Mouse (Mus musculus): Measurements from ENCODE around the gene Otof. TPM values are rescaled to one million over a fixed set of nuclear protein-coding genes. Genes with fewer than 3 reads are reported as not detected.

The Otof gene
- not detected in 2 replicates for total RNA-seq (2014; fragmentation: Nextera tagmentation)
- total RNA-seq (2017): not detected in 2 replicates

DNA sequence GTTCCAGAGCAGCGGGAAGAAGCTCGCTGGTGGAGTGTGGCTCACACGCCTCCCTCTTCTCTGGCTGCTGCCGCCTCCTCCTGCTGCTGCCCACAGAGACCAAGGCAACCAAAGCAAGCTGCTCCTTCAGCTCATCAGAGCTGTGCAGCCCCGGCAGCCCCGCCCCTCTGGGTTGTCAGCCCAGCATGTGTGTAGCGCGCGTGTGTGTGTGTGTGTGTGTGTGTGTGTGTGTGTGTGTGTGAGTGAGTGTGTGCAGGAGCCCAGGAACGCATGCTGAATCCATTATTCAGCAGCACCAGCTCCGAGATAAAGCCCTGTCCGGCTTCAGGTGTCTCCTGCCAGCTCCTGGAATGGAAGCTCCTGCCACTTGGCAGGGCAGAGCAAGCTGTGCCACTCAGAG, at the start of gene Otof:
Otof (minus strand) TSS at position 112 of the 400 bp plus-strand sequence.
- no peak for ATAC-seq (replicated peaks; ENCODE audit: poor library complexity, severe bottlenecking)

DNA sequence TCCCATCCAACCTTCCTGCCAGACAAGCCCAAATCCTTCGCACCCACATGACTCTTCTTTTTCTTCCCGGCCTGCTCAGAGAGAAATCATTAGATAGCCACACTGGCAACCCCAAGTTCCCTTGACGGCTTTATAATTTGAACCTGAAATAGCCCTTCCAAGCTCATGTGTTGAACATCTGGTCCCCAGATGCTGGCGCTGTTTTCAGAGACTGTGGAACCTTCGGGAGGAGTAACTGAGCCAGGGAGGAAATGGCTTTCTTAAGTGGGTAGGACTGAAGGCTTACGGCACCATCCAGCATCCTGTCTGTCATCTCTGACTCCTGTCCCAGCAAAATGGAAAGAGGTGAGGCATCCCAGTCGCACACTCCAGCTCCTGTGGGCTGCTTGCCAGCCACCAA, 35.6 kb upstream of the Otof start:
- ATAC-seq (replicated peaks; ENCODE audit: poor library complexity, severe bottlenecking): no peak

DNA sequence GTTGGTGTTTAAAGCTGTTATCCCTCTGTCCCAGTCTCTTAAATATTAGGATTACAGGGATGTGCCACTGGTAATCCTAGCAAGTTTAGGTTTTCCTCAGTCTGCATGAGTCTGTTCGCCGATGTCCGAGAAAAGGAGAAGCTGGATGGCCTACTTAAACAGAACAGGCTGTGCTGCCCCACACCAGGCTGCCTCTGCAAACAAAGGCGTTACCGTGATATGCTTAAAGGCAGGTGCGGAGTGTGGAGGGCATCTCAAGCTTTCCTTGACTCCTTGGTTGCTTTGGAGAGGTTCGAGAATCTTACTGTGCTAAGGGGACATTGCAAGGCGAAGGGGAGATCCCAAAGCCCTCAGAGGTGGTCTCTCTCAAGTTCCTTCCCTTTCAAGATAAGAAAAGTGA, 35.1 kb upstream of the Otof start:
- no peak for ATAC-seq (replicated peaks; ENCODE audit: poor library complexity, severe bottlenecking)

DNA sequence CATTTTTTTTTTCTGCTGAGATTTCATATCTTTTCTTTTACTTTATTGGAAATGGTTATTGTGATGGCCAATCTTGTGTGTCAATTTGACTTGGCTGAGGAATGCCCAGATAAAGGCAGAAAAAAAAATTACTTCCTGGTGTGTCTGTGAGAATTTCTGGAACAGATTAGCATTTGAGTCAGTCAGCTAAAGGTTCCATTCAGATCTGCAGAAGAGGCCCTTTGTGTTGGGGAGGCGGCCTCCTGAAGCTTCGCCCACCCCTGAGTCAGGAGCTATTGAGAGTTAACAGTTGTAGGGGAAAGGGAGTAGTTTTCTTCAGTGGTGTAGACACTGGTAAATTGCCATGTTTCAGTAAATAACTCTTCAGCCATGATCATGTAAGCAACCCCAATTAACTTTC, 33.6 kb upstream of the Otof start:
- no peak for ATAC-seq (replicated peaks; ENCODE audit: poor library complexity, severe bottlenecking)

DNA sequence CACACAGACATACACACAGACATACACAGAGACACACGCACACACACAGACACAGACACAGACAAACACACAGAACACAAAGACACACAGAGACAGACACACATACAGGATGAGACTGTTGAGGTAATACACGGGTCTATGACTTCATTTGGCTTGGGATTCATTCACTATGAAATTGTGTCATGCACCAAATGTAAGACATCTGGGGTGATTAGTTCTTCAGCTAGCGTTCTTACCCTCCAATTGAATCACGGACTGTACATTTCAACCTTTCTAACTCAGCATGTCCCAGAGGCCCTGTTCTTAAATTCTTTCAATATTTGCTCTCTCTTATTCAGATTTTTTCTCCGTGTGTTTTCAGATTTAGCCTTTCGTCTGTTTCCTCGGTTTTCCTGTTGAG, 32.9 kb upstream of the Otof start:
- ATAC-seq (replicated peaks; ENCODE audit: poor library complexity, severe bottlenecking): no peak

DNA sequence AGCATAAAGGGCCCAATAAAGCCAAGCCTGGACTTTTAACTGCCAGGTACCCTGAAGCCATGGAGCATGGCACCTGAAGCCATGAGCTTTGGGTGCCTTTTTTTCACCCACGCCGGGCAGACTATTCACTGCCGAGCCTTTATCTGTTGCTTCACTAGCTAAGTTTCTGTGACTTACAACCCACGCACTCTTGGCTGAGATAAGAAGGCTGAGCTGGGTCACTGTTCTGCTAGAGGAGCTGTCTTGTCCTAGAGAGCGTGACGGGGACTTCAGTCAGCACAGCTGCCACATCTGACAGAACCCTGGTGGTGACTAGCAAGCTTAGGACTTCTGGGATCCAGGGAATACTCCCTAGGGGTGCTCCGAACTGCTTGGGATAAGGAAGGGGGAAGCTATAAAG, 32.0 kb upstream of the Otof start:
- no peak for ATAC-seq (replicated peaks; ENCODE audit: poor library complexity, severe bottlenecking)

DNA sequence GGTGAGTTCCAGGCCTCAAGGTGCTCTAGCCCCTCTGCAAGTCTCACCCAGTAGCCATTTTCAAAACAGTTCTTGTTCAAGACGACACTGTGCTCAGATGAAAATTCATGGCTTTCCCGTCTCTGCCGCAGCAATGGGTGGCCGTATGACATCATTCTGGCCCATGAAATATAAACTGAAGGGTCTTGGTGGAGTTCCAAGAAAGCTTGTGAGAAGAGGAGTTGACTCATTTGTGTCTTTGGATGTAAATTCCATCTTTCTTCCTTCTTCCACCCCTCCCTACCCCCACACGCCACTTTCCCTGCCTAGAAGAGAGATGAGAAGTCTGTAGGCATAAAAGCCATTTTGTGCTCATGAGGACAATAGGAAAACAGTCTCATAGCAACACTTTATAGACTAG, 29.1 kb upstream of the Otof start:
- no peak for ATAC-seq (replicated peaks; ENCODE audit: poor library complexity, severe bottlenecking)

DNA sequence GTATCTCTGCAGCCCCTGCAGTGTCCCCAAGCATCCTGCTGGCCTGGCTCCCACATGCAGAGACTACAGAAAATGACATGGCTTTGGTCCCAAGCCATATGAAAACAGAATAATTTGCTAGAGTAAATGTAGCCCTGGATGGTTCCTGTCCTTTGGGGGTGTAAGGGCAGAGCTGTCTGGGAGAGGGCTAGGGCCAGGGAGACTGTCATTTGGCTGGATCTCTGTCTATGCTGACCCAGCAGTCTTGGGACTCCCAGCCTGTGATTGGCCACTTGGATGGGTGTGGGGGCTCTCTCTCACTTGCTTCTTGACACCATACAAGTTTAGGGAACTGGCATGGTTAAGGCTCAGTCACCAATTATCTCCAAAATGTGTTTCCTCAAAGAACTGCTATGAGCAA, 28.5 kb upstream of the Otof start:
- no peak for ATAC-seq (replicated peaks; ENCODE audit: poor library complexity, severe bottlenecking)

DNA sequence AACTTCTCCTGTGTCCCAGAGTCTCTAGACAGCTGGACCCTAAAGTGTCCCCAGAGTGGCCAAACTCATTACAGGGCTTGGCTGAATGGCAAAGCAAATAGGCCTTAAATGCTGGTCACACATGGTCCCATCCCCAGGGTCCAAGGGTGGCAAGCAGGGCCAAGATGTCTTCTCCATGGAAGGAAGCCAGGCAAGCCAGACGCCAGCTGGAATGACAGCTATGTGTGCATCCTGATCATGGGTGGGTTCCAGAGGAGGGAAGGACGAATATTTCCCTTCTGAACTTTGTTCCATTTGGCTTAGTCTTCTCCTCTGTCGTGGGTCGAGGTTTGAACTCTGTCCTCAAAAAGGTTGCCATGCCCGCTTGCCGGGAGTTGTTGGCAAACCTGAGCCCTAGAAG, 23.4 kb upstream of the Otof start:
- no peak for ATAC-seq (replicated peaks; ENCODE audit: poor library complexity, severe bottlenecking)

DNA sequence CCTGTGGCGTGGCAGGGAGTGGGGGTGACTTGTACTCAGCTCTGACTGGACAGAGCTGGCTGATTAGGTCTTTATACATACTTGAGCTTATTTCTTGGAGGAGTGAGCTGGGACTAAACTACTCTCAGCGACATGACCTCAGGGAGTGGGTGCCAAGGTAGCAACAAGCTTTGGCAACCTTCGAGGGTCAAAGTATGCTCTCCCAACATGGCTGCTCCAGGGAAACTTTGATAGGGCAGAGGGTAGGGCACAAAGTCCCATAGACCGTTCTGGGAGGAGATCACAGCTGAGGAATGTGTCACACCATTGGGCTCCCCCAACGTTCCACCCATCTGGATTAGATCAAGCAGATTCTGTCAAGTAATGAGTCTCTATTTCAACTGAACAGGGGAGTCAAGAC, 22.9 kb upstream of the Otof start:
- ATAC-seq (replicated peaks; ENCODE audit: poor library complexity, severe bottlenecking): no peak

DNA sequence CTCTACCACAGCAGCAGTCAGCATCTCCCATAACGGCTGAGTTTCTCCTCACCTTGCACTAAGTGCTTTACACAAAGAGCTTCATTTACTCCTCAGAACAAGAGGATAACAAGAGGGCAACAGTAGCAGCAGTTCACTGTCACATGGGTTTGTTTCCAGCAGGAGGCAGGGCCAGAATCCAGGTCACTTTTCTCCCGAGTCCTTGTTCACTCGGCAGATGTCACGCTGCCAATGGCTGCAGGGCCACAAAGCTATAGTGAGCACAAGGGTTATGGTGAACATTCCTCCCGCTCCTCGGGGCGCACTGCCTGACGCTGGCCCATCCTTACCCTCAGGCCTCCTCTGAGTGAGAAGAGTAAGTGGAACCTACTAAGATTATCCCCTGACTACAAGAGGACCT, 21.8 kb upstream of the Otof start:
- no peak for ATAC-seq (replicated peaks; ENCODE audit: poor library complexity, severe bottlenecking)

DNA sequence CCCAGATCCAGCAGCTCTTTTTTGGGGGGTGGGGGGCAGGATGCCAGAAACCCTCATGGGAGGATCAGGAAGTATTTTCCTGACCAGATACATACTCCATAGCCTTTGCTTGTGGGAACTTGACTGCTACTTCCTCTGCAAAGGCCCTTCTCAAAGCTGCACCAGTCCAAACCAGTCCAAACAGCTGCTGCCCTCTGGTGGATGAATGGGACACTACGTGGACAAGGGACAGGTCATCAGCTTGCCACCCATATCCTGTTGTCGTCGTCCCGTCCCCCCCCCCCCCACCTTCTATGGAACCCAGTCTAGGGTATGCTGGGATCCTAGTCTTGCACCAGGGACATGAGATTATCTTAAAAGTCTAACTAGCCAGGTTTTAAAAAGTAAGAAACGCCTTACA, 20.6 kb upstream of the Otof start:
- ATAC-seq (replicated peaks; ENCODE audit: poor library complexity, severe bottlenecking): peak; percentile 80

DNA sequence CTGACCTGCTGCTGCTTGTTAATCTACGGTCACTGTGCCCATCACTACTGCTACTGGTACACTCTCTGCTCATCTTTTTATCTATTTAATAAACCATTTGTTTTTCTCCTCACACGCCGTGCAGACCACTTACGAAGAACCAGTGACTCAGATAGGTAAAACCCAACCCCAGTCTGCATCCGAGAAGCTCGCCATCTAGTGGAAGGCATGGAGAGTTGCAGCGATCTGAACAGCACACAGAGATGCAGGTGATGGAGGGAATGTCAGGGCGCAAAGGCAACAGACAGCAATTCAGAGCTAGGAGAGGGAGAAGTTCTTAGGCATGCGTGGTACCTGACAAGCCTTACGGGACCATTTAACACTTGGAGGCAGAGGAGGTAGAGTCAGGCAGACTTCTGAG, 14.8 kb upstream of the Otof start:
- ATAC-seq (replicated peaks; ENCODE audit: poor library complexity, severe bottlenecking): peak; percentile 48; the same call in 1 of the 2 replicates

DNA sequence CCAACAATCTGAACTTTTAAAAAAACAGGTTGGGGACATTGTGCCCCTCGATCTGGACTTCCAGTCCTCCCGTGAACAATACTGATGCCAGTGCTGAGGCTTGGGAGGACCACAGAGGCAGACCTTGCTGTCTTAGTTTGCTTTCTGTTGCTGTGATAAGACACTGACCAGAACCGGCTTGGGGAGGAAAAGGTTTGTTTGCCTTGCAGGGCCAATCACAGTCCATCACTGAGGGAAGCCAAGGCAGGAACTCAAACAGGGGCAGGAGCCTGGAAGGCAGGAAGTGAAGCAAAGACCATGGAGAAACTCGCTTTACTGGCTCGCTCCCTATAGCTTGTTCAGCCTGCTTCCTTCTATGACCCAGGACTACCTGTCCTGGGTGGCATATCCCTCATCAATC, 10.4 kb upstream of the Otof start:
- no peak for ATAC-seq (replicated peaks; ENCODE audit: poor library complexity, severe bottlenecking)

DNA sequence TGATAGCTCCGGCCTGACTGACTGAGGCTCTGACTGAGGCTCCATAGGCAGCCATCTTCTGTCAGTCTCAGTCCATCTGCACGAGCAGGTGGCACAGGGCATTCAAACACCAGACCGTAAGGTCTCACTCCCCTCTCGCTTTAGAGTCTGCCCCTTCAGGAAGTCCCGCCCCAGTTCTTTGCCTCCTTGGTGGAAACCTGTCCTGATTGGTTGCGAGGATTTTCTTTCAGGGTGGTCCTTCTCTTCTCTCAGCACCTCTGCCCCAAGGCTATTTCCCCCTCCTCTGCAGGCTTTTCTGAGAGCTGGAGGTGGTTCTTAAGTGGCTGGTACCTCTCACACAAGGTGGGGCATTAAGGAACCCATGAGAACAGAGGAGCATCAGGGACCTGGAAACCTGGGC, 8.7 kb upstream of the Otof start:
- no peak for ATAC-seq (replicated peaks; ENCODE audit: poor library complexity, severe bottlenecking)

DNA sequence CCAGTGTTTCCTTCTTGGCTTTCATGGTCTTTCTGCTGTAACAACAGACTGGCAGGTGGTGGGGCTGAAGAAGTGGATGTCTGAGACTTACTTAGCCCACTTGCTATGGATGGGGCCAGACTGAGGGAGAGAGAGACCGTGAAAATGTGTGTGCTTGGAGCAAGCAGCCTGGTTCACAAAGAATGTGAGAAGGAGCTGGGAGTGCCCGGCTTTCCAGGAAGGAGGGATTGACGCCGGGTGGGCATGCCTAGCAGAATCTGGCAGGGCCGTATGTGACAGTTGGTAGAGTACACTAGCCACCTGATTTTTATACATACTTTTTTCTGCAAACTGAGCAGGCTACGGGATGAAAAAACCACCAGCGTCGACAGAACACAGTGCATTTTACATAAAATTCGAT, 4.6 kb upstream of the Otof start:
- ATAC-seq (replicated peaks; ENCODE audit: poor library complexity, severe bottlenecking): no peak

DNA sequence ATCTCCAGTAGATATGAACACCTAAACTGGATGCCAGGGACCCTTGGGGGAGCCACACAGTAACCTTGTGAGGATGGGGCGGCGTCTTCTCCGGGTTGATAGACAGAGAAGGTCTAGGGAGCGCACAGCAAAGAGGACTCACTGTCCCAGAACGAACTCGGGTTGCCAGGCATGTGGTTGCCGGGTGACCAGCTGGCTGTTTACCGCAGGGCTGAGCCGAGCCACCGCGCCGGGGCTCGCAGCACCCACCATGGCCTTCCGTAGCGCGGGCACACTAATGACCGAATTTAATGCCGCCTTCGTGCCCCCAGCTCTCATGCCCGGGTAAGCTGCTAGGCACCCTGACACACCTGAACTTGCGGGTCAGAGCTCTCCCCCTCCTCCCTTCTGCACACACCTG, 4.1 kb upstream of the Otof start, which contains the start of gene 1700001C02Rik:
1700001C02Rik (plus strand) TSS at position 187 of the 400 bp plus-strand sequence.
- ATAC-seq (replicated peaks; ENCODE audit: poor library complexity, severe bottlenecking): no peak

DNA sequence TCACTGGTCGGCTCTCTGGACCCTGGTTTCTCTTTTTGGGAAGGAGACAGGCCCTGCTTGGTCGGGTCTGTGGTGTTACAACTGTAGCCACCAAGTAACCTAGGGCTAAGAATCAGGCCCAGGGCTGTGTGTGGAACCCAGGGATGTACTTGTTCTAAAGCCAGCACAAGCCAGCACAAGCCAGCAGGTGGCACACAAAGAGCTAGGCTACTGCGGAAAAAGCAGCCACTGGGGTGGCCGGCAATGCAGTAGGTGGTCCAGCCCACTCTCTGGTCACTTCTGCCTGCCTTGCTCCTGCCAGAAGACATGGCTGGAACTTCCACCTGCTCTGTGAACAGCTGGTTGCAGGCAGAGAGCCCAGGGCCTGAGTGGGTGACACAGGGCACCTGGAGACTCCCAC, 1.6 kb downstream of the Otof start:
- ATAC-seq (replicated peaks; ENCODE audit: poor library complexity, severe bottlenecking): no peak

DNA sequence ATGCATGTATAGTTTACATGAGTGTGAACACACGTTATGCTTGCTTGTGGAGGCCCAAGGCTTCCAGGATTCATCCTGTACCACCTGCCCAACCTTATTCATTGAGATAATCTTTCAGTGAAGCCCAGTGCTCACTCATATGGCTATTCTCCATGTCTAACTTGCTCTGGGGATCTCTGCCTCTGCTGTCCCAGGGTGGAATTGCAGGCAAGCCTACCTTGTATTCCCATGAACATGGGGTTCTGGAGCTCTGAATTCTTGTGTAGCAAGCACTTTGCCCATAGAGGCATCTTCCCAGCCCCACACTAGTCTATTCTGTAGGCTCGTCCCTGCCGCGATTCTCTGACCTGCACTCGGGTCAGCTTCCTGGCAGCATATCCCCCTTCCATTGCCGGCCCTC, 5.7 kb downstream of the Otof start:
- no peak for ATAC-seq (replicated peaks; ENCODE audit: poor library complexity, severe bottlenecking)

DNA sequence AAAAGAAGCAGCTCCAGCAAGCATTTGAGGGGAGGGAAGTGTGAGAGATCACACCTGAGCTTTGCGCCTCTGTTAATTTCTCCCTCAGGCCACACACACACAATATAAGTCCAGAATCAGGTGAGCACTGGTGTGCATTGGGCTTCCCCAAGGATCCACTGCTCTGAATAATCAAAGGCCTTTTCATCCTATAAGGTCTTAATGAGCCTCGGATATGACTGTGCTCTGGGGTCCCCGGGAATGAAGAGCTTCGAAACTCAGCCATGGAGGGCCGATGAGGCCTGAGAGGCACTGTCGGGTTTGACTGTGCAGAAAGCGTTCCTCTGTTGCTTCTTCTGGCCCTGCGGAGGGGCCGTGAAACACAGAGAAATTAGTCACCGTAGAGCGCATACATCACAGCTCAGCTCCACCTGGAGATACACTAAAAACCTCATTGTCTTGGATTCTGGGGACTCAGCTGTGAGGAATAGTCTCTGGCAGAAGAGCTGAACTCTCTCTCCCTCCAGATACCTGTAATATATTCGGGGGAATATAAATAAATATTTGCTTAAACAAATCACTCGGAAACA, 17.3 kb downstream of the Otof start:
- ATAC-seq (replicated peaks; ENCODE audit: poor library complexity, severe bottlenecking): no peak

DNA sequence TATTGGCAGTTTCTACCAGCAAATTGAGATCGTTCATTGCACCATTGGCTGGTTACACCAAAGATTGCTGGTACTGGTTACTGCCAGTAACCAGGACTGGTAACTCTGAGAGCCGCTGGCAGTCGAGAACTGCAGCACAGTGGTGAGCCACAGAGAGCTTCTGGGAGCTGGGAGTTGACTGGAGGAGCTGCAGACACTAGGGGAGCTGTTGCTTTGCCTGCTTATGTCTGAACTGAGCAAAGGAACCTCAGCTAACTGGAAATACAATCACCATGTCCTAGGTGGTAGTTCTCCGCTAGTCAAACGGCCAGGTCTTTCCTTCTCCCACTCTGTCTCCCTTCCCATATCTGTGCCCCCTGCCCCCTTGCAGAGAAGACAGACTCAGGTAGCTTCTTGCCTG, 19.5 kb downstream of the Otof start:
- ATAC-seq (replicated peaks; ENCODE audit: poor library complexity, severe bottlenecking): no peak

DNA sequence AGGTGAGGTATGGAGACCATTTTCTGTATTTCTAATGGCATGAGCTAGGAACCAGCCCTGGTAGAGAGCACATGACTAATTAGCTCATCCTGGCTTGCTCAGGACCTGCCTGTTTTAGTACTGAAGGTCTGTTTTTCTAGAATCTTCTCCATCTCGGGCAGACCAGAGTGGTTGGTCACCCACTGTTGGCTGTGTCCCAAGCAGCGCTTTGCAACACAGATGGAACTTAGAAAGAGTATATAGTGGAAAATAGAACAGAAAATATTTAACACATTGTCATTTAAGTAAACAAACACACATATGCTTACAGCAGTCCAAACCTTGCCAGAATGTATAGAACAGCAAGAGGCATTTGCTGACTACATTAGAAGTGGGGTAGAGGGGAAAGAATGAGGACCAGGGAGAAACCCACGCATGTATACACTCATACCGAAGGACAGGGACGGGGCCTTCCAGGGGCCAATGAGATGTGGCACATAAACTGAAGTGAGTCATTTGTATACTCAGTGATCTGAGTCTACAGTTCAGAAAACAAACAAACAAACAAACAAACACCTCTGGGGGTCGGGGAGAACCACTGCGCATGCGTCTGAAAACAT, 21.3 kb downstream of the Otof start:
- ATAC-seq (replicated peaks; ENCODE audit: poor library complexity, severe bottlenecking): no peak

DNA sequence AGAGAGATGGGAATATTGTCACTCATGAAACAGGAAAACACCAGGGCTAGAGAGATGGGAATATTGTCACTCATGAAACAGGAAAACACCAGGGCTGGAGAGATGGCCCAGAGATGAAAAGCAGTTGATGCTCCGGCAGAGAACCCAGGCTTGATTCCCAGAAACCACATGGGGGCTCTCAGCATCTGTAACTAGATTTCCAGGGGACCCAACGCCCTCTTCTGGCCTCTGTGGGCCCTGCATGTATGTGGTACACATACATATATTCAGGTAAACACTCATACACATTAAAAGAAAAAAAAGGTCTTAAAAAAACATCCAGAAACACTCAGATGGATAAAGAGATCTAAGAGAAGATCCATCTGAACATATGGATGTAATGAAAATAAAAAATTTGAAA, 22.8 kb downstream of the Otof start:
- ATAC-seq (replicated peaks; ENCODE audit: poor library complexity, severe bottlenecking): no peak
